Mouse (Mus musculus) B cell, adult 67 days (primary cell): ENCODE results near the gene Olfr1133. TPM values are rescaled to one million over a fixed set of nuclear protein-coding genes. Genes with fewer than 3 reads are reported as not detected.

Source experiments
- total RNA-seq, 2 experiments: library from RNA; stranded (reverse); gene quantifications; 4 replicates each; pipeline ENCODE4 v1.2.4; 2023

Olfr1133 gene
- not detected for total RNA-seq

GRCm38 (mm10) chr2:87647274-87647673 is at the start of gene Olfr1133:
TSS of gene Olfr1133 (minus strand) at chr2:87647374.

GRCm38 (mm10) chr2:87693847-87694246 is 46.7 kb upstream of the Olfr1133 start, which contains the start of gene Olfr1136:
TSS of gene Olfr1136 (minus strand) at chr2:87693947.

GRCm38 (mm10) chr2:87673564-87673963 is 26.4 kb upstream of the Olfr1133 start, which contains the start of gene Olfr1135:
TSS of gene Olfr1135 (minus strand) at chr2:87673664.

GRCm38 (mm10) chr2:87658360-87658759 is 11.2 kb upstream of the Olfr1133 start, which contains the start of gene Olfr1134:
TSS of gene Olfr1134 (minus strand) at chr2:87658460.

GRCm38 (mm10) chr2:87637435-87637834 is 9.7 kb downstream of the Olfr1133 start, which contains the start of gene Olfr1132:
TSS of gene Olfr1132 (minus strand) at chr2:87637535.

GRCm38 (mm10) chr2:87626804-87627203 is 20.4 kb downstream of the Olfr1133 start, which contains the start of gene Olfr1131:
TSS of gene Olfr1131 (plus strand) at chr2:87627104.

GRCm38 (mm10) chr2:87605912-87606311 is 41.3 kb downstream of the Olfr1133 start, which contains the start of gene Olfr1130:
TSS of gene Olfr1130 (plus strand) at chr2:87606212.

Other genes with a start within 250 kb of the Olfr1133 start
- not detected for gene Olfr1123, start 230.7 kb downstream of the Olfr1133 start, total RNA-seq
- not detected for gene Olfr1124, start 217.1 kb downstream of the Olfr1133 start, total RNA-seq
- gene Olfr1126, start 193.4 kb downstream of the Olfr1133 start, total RNA-seq: not detected
- gene Pramel7, start 150.3 kb downstream of the Olfr1133 start, total RNA-seq: not detected
- gene Pramel6, start 140.8 kb downstream of the Olfr1133 start, total RNA-seq: not detected
- not detected for gene Olfr153, start 115.6 kb downstream of the Olfr1133 start, total RNA-seq
- gene Olfr1128, start 101.8 kb downstream of the Olfr1133 start, total RNA-seq: not detected
- gene Olfr1129, start 73.5 kb downstream of the Olfr1133 start, total RNA-seq: not detected
- gene Olfr1130, start 41.2 kb downstream of the Olfr1133 start, total RNA-seq: not detected
- gene Olfr1131, start 20.3 kb downstream of the Olfr1133 start, total RNA-seq: not detected
- gene Olfr1132, start 9.8 kb downstream of the Olfr1133 start, total RNA-seq: not detected
- gene Olfr1134, start 11.1 kb upstream of the Olfr1133 start, total RNA-seq: not detected
- not detected for gene Olfr1135, start 26.3 kb upstream of the Olfr1133 start, total RNA-seq
- not detected for gene Olfr1136, start 46.6 kb upstream of the Olfr1133 start, total RNA-seq
- not detected for gene Olfr1137, start 65.8 kb upstream of the Olfr1133 start, total RNA-seq
- gene Olfr1138, start 92.6 kb upstream of the Olfr1133 start, total RNA-seq: not detected
- not detected for gene Olfr1140, start 96.4 kb upstream of the Olfr1133 start, total RNA-seq
- gene Olfr1141, start 106.6 kb upstream of the Olfr1133 start, total RNA-seq: not detected
- not detected for gene Olfr152, start 132.1 kb upstream of the Olfr1133 start, total RNA-seq
- not detected for gene Olfr1143, start 153.2 kb upstream of the Olfr1133 start, total RNA-seq
- gene Olfr1145, start 162.4 kb upstream of the Olfr1133 start, total RNA-seq: not detected
- gene Olfr1148, start 183.2 kb upstream of the Olfr1133 start, total RNA-seq: not detected
- not detected for gene Olfr1150-ps1, start 196.6 kb upstream of the Olfr1133 start, total RNA-seq
- gene Olfr1151, start 208.5 kb upstream of the Olfr1133 start, total RNA-seq: not detected
- gene Olfr1152, start 219.1 kb upstream of the Olfr1133 start, total RNA-seq: not detected
- not detected for gene Olfr1153, start 247.6 kb upstream of the Olfr1133 start, total RNA-seq